Mouse (Mus musculus): ENCODE data around the gene Cramp1l. TPM values are rescaled to one million over a fixed set of nuclear protein-coding genes. Genes with fewer than 3 reads are reported as not detected.

Cramp1l gene
- polyA plus RNA-seq (2015; fragmentation: Nextera tagmentation; extraction: Ambion mirVana): 6.0 and 6.2 TPM in 2 replicates

DNA sequence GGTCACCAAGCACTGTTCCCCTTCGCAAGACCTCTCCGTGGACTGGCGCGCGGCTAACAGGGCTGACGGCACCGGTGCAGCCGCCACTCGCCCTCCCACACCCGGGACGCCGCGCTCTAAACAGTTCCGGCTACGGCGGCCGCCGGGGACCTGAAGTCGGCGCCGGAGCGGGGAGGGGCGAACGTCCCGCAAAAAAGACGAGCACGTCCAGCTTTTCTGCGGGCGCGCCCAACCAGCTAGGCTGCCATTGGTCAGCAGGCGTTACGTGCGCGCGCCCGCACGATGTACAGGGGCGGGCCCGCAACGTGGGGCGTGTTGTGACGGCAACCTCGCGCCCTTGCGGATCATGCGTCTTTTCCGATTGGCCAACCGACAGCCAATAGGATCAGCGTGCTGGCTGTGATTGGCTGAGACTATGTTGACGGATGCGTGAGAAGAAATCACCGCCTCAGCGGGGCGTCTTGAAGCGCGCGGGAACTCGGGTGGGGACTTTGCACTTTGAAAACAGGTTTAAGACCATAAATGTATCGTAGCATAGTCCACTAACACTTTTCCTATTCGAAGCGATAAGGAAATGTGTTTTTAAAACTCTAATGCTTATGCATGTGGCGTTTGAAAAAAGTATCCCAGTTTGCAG, at the start of gene Cramp1l, which contains the start of gene Ift140:
Cramp1l (minus strand) TSS at position 134 of the 637 bp plus-strand sequence.
Ift140 (plus strand) TSS at position 431 of the 637 bp plus-strand sequence.
- peak within 1 kb of the TSS; percentile 93 for H3K4me2 ChIP-seq
- H3K36me3 ChIP-seq: peaks cover 20% of the 10 kb centered on the region
- peak within 1 kb of the TSS; percentile 100 for H3K4me3 ChIP-seq
- no peaks in the 10 kb centered on the region for H3K9me3 ChIP-seq
- H3K9ac ChIP-seq: peak within 1 kb of the TSS; percentile 86
- under 1% methylated on average over 62 of the region's 62 CpGs for whole genome bisulfite sequencing
- peaks cover 19% of the 10 kb centered on the region for H3K4me1 ChIP-seq
- peak within 1 kb of the TSS; percentile 86 for H3K27ac ChIP-seq
- peak; percentile 98 for ATAC-seq (ENCODE audit: insufficient number of reproducible peaks, low FRiP score, low TSS enrichment, low read depth)
- H3K27me3 ChIP-seq: no peaks in the 10 kb centered on the region

GRCm38 (mm10) chr17:25065189-25065588, 49.6 kb upstream of the Cramp1l start:
- Histone ChIP-seq H3K9ac (no peak overlapping the region), H3K4me3 (no peak overlapping the region), H3K27ac (no peak overlapping the region), H3K9me3 (no peaks in the 10 kb centered on the region), H3K36me3 (peaks cover 22% of the 10 kb centered on the region), H3K27me3 (no peaks in the 10 kb centered on the region), H3K4me2 (no peak overlapping the region), H3K4me1 (no peaks in the 10 kb centered on the region)
- WGBS: 88% methylated on average over 3 of the region's 3 CpGs
- no peak for ATAC-seq (ENCODE audit: insufficient number of reproducible peaks, low FRiP score, low TSS enrichment, low read depth)

DNA sequence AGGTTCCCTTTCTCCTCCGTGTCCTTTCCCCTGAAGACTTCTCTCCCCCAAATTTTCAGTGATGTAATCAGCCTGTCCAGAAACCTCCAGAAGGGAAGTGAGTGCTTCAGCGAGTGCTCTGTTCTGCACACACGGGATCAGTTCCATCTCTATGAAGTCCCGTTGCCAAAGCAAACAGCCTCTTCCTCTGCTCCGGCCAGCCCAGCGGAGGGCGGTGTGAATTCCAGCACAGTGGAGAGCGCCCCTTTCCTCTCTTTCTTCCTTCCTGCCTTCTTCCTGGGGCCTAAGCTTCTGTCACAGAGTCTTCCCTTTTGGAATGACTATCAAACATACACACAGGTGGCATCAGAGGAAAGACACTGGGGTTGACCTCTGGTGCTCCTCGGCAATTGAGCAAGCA, 48.8 kb upstream of the Cramp1l start:
- Histone ChIP-seq H3K27me3 (no peaks in the 10 kb centered on the region), H3K4me2 (no peak overlapping the region), H3K4me3 (no peak overlapping the region), H3K9ac (no peak overlapping the region), H3K36me3 (peaks cover 25% of the 10 kb centered on the region), H3K27ac (peak overlapping the region; percentile 38), H3K9me3 (no peaks in the 10 kb centered on the region), H3K4me1 (no peaks in the 10 kb centered on the region)
- ATAC-seq (ENCODE audit: insufficient number of reproducible peaks, low FRiP score, low TSS enrichment, low read depth): no peak
- 77% methylated on average over 9 of the region's 9 CpGs for WGBS

DNA sequence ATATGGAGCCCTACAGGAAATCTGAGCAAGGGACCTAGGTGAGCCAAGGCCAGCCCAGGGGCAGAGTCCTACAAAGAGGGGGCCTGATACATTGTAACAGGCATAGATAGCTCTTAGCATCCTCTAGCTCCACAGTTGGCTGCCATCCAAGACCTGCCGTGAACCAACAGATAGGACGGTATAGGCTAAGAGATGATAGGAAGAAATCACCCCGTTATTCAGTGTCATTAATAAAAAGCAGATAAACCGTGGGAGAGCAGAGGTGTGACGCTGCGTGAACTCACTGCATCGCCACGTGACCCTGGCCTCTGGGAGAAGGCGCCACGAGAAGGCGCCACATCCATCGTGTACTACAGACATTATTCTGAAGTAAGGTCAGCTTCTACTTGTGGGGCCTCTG, 48.3 kb upstream of the Cramp1l start:
- H3K9me3 ChIP-seq: no peaks in the 10 kb centered on the region
- H3K27me3 ChIP-seq: no peaks in the 10 kb centered on the region
- peak overlapping the region; percentile 38; the same call in 1 of the 2 replicates for H3K27ac ChIP-seq
- H3K4me1 ChIP-seq: no peaks in the 10 kb centered on the region
- 80% methylated on average over 12 of the region's 12 CpGs for WGBS
- no peak overlapping the region for H3K4me2 ChIP-seq
- no peak for ATAC-seq (ENCODE audit: insufficient number of reproducible peaks, low FRiP score, low TSS enrichment, low read depth)
- H3K36me3 ChIP-seq: peaks cover 29% of the 10 kb centered on the region
- no peak overlapping the region for H3K4me3 ChIP-seq
- no peak overlapping the region for H3K9ac ChIP-seq

- 73% methylated on average over 4 of the region's 4 CpGs for WGBS
- Histone ChIP-seq H3K27me3 (no peaks in the 10 kb centered on the region), H3K4me3 (no peak overlapping the region), H3K4me2 (no peak overlapping the region), H3K9ac (no peak overlapping the region), H3K4me1 (no peaks in the 10 kb centered on the region), H3K36me3 (peaks cover 36% of the 10 kb centered on the region), H3K27ac (no peak overlapping the region; the same call in 1 of the 2 replicates), H3K9me3 (no peaks in the 10 kb centered on the region)
- no peak for ATAC-seq (ENCODE audit: insufficient number of reproducible peaks, low FRiP score, low TSS enrichment, low read depth)
Observed at GRCm38 (mm10) chr17:25063261-25063660, 47.7 kb upstream of the Cramp1l start.

DNA sequence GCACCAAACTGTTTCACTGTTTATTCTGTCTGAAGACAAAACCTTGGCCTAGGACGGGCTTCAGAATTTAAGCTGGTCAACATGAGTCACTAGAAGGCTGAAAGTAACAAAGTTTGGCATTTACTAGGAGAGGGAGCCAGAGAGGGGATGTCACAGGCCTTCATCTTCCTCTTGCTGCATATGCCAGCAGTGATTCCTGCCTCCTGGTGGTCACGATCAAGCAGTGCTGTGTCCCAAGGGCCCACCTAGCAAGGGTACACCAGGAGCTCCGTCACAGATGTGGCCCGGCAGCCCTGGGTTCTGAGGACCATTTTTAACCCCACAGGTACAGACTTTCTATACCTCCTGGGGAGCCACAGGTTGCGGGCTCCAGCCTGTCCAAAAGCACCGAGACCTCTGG, 41.5 kb upstream of the Cramp1l start:
- no peaks in the 10 kb centered on the region for H3K27me3 ChIP-seq
- peaks cover 70% of the 10 kb centered on the region for H3K36me3 ChIP-seq
- no peak for ATAC-seq (ENCODE audit: insufficient number of reproducible peaks, low FRiP score, low TSS enrichment, low read depth)
- WGBS: 78% methylated on average over 6 of the region's 6 CpGs
- no peaks in the 10 kb centered on the region for H3K9me3 ChIP-seq
- H3K9ac ChIP-seq: no peak overlapping the region
- H3K4me1 ChIP-seq: no peaks in the 10 kb centered on the region
- no peak overlapping the region for H3K27ac ChIP-seq
- H3K4me2 ChIP-seq: no peak overlapping the region
- H3K4me3 ChIP-seq: no peak overlapping the region

GRCm38 (mm10) chr17:25053274-25053673, 37.7 kb upstream of the Cramp1l start:
- WGBS: 82% methylated on average over 9 of the region's 9 CpGs
- Histone ChIP-seq H3K27me3 (no peaks in the 10 kb centered on the region), H3K27ac (no peak overlapping the region), H3K36me3 (peaks cover 50% of the 10 kb centered on the region), H3K4me2 (no peak overlapping the region), H3K9me3 (no peaks in the 10 kb centered on the region), H3K4me1 (no peaks in the 10 kb centered on the region), H3K9ac (no peak overlapping the region), H3K4me3 (no peak overlapping the region)
- ATAC-seq (ENCODE audit: insufficient number of reproducible peaks, low FRiP score, low TSS enrichment, low read depth): no peak

- WGBS: 85% methylated on average over 6 of the region's 6 CpGs
Observed at GRCm38 (mm10) chr17:25047143-25047542, 31.6 kb upstream of the Cramp1l start.

DNA sequence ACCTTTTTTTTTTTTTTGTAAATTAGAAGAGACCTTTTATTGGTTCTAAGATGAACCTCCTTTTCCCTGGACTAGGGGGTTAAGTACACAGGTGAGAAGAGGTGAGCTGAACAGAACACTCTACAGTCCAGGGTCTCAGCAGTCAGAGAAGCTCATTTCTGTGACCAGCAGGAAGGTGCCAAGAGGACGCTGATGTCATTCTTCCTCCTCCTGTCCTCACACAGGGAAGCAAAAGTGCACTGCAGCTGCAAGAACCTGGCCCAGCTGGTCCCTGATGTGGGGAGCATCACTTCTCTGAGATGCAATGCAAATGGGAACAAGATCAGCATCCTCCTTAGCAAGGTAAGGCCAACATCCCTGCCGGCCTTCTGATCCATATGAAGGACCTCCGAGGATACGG, 29.7 kb upstream of the Cramp1l start:
- no peak overlapping the region for H3K4me2 ChIP-seq
- peaks cover 18% of the 10 kb centered on the region for H3K36me3 ChIP-seq
- H3K4me3 ChIP-seq: no peak overlapping the region
- H3K4me1 ChIP-seq: no peaks in the 10 kb centered on the region
- H3K9ac ChIP-seq: no peak overlapping the region
- H3K27me3 ChIP-seq: no peaks in the 10 kb centered on the region
- no peak overlapping the region; the same call in 1 of the 2 replicates for H3K27ac ChIP-seq
- no peak for ATAC-seq (ENCODE audit: insufficient number of reproducible peaks, low FRiP score, low TSS enrichment, low read depth)
- 77% methylated on average over 4 of the region's 4 CpGs for WGBS
- H3K9me3 ChIP-seq: no peaks in the 10 kb centered on the region

More at GRCm38 (mm10) chr17:25047143-25047542, 31.6 kb upstream of the Cramp1l start:
- no peak overlapping the region for H3K4me2 ChIP-seq
- no peaks in the 10 kb centered on the region for H3K9me3 ChIP-seq
- no peak overlapping the region for H3K9ac ChIP-seq
- no peaks in the 10 kb centered on the region for H3K4me1 ChIP-seq
- peaks cover 18% of the 10 kb centered on the region for H3K36me3 ChIP-seq
- H3K4me3 ChIP-seq: no peak overlapping the region
- no peaks in the 10 kb centered on the region for H3K27me3 ChIP-seq
- H3K27ac ChIP-seq: no peak overlapping the region
- no peak for ATAC-seq (ENCODE audit: insufficient number of reproducible peaks, low FRiP score, low TSS enrichment, low read depth)

- H3K9ac ChIP-seq: no peak overlapping the region
- no peak overlapping the region for H3K4me3 ChIP-seq
- ATAC-seq (ENCODE audit: insufficient number of reproducible peaks, low FRiP score, low TSS enrichment, low read depth): no peak
- 56% methylated on average over 7 of the region's 7 CpGs for whole genome bisulfite sequencing
- no peak overlapping the region for H3K4me2 ChIP-seq
- no peaks in the 10 kb centered on the region for H3K27me3 ChIP-seq
- H3K9me3 ChIP-seq: no peaks in the 10 kb centered on the region
- peaks cover 19% of the 10 kb centered on the region for H3K36me3 ChIP-seq
- H3K4me1 ChIP-seq: no peaks in the 10 kb centered on the region
- no peak overlapping the region for H3K27ac ChIP-seq
Observed at GRCm38 (mm10) chr17:25044879-25045278, 29.3 kb upstream of the Cramp1l start.

DNA sequence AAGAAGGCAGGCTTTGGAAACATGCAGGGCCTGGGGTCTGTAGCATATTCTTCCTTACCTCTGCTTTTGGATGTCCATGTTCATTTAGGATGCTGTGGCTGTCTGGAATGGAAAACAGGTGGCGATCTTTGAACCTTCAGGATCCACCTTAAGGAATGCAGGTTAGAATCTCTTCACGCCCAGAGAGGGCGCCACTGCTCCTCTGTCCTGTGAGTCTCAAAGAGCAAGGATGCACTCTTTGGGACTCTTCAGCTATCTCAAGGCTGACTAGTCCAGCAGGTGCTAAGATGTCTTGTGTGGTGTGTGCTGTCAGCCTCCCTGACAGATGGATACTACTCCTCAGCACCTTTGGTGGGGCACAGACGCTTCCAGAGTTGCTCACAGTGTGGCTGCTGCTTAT, 20.6 kb upstream of the Cramp1l start:
- Histone ChIP-seq H3K36me3 (peaks cover 63% of the 10 kb centered on the region), H3K27ac (no peak overlapping the region), H3K4me2 (no peak overlapping the region), H3K4me1 (no peaks in the 10 kb centered on the region), H3K9me3 (no peaks in the 10 kb centered on the region), H3K4me3 (no peak overlapping the region), H3K27me3 (no peaks in the 10 kb centered on the region), H3K9ac (no peak overlapping the region)
- WGBS: 70% methylated on average over 4 of the region's 4 CpGs
- no peak for ATAC-seq (ENCODE audit: insufficient number of reproducible peaks, low FRiP score, low TSS enrichment, low read depth)

GRCm38 (mm10) chr17:25016292-25017132, 924 bp upstream of the Cramp1l start:
- Histone ChIP-seq H3K27me3 (no peaks in the 10 kb centered on the region), H3K9me3 (no peaks in the 10 kb centered on the region), H3K4me2 (peak overlapping the region; percentile 93), H3K36me3 (peaks cover 13% of the 10 kb centered on the region), H3K4me3 (peak overlapping the region; percentile 100), H3K4me1 (peaks cover 19% of the 10 kb centered on the region), H3K9ac (peak overlapping the region; percentile 77), H3K27ac (peak overlapping the region; percentile 82)
- WGBS: under 1% methylated on average over 55 of the region's 55 CpGs
- ATAC-seq (ENCODE audit: insufficient number of reproducible peaks, low FRiP score, low TSS enrichment, low read depth): peak; percentile 78

All from limb, embryonic 15.5 days (tissue).